Mouse (Mus musculus): Measurements from ENCODE around the gene Skp2. TPM values are rescaled to one million over a fixed set of nuclear protein-coding genes. Genes with fewer than 3 reads are reported as not detected.

The Skp2 gene
- total RNA-seq, 2 experiments from 2014 or later: 2.0 to 2.6 TPM

- no peak for DNase-seq
- intact Hi-C loops (cut with DNase I; ENCODE audit: low total_unique reads): no loop called here
Measured at GRCm38 (mm10) chr15:9080206-9080605, 75.0 kb downstream of the Skp2 start.

GRCm38 (mm10) chr15:9079626-9080025 is 75.6 kb downstream of the Skp2 start:
- DNase-seq: no peak
- intact Hi-C loops (cut with DNase I; ENCODE audit: low total_unique reads): no loop called here

- intact Hi-C loops (cut with DNase I; ENCODE audit: low total_unique reads): no loop called here
- DNase-seq: no peak
Measured at GRCm38 (mm10) chr15:9078481-9079300, 76.5 kb downstream of the Skp2 start.

GRCm38 (mm10) chr15:9075608-9076200 is 79.5 kb downstream of the Skp2 start:
- DNase-seq: no peak
- intact Hi-C loops (cut with DNase I; ENCODE audit: low total_unique reads): no loop called here

- intact Hi-C loops (cut with DNase I; ENCODE audit: low total_unique reads): no loop called here
- DNase-seq: no peak
Measured at GRCm38 (mm10) chr15:9074671-9075070, 80.6 kb downstream of the Skp2 start.

GRCm38 (mm10) chr15:9074139-9074538 is 81.1 kb downstream of the Skp2 start:
- no peak for DNase-seq
- intact Hi-C loops (cut with DNase I; ENCODE audit: low total_unique reads): no loop called here

GRCm38 (mm10) chr15:9073684-9074083 is 81.5 kb downstream of the Skp2 start:
- intact Hi-C loops (cut with DNase I; ENCODE audit: low total_unique reads): no loop called here
- no peak for DNase-seq

GRCm38 (mm10) chr15:9073067-9073608 is 82.1 kb downstream of the Skp2 start:
- DNase-seq: no peak
- intact Hi-C loops (cut with DNase I; ENCODE audit: low total_unique reads): no loop called here

- intact Hi-C loops (cut with DNase I; ENCODE audit: low total_unique reads): no loop called here
- DNase-seq: no peak
Measured at GRCm38 (mm10) chr15:9072630-9073029, 82.6 kb downstream of the Skp2 start.

- intact Hi-C loops (cut with DNase I; ENCODE audit: low total_unique reads): no loop called here
Measured at GRCm38 (mm10) chr15:9071556-9072544, 83.4 kb downstream of the Skp2 start.

GRCm38 (mm10) chr15:9070912-9071555 is 84.2 kb downstream of the Skp2 start, which contains the start of gene Nadk2:
Gene Nadk2, plus strand, starts transcription at chr15:9071260.
- DNase-seq: peak; percentile 99
- intact Hi-C loops (cut with DNase I; ENCODE audit: low total_unique reads): no loop called here

More at GRCm38 (mm10) chr15:9071556-9072544, 83.4 kb downstream of the Skp2 start:
- peak; percentile 48 for DNase-seq

GRCm38 (mm10) chr15:9070353-9070752 is 84.9 kb downstream of the Skp2 start:
- intact Hi-C loops (cut with DNase I; ENCODE audit: low total_unique reads): no loop called here
- DNase-seq: no peak

- DNase-seq: no peak
- intact Hi-C loops (cut with DNase I; ENCODE audit: low total_unique reads): no loop called here
Measured at GRCm38 (mm10) chr15:9068881-9069280, 86.3 kb downstream of the Skp2 start.

Other genes starting within 250 kb of the Skp2 start
- gene Ranbp3l, start 187.5 kb downstream of the Skp2 start, total RNA-seq (2021): under 1 TPM; 0.38 to 0.62 TPM
- gene Nadk2, start 84.2 kb downstream of the Skp2 start, total RNA-seq (2021): 10 to 100 TPM; 21.1 to 25.0 TPM
- 10 to 100 TPM; 12.7 to 14.6 TPM for gene Lmbrd2, start 14.9 kb downstream of the Skp2 start, total RNA-seq (2021)
- gene Ugt3a1, start 121.5 kb upstream of the Skp2 start, total RNA-seq (2021): not detected
- not detected for gene Ugt3a2, start 180.1 kb upstream of the Skp2 start, total RNA-seq (2021)

All from gastrocnemius, postnatal 14 days (tissue).